Mouse (Mus musculus) gastrocnemius, adult 2 months (tissue): ENCODE results near the gene Thoc5. TPM values are rescaled to one million over a fixed set of nuclear protein-coding genes. Genes with fewer than 3 reads are reported as not detected.

Source experiments
- DNase-seq: peaks from one replicate; pipeline ENCODE4 v3.0.0; 2022
- H3K27ac ChIP-seq: fragments of 200-600 bp; 2 replicates; pipeline ENCODE4 v1.8.1; 2022; ENCODE audit warnings: mild to moderate bottlenecking
- H3K4me3 ChIP-seq: fragments of 200-600 bp; 2 replicates; pipeline ENCODE4 v1.8.1; 2022; ENCODE audit warnings: mild to moderate bottlenecking, moderate library complexity
- CTCF ChIP-seq: fragments of 200-600 bp; IDR thresholded peaks from 2 replicates; pipeline ENCODE4 v1.8.1; 2022; ENCODE audit warnings: antibody characterized with exemption, mild to moderate bottlenecking, moderate library complexity
- intact Hi-C: fragments of 180-260 bp; cut with DNase I; formaldehyde crosslinking; loops from one replicate; pipeline ENCODE4 v1.15.1; 2025
- total RNA-seq, 2 experiments: library from RNA; stranded (reverse); gene quantifications; 2 replicates each; pipeline ENCODE4 v1.2.3; 2021

Gene Thoc5
- total RNA-seq, 2 experiments from 2014 or later, result 15.5 to 16.7 TPM

DNA sequence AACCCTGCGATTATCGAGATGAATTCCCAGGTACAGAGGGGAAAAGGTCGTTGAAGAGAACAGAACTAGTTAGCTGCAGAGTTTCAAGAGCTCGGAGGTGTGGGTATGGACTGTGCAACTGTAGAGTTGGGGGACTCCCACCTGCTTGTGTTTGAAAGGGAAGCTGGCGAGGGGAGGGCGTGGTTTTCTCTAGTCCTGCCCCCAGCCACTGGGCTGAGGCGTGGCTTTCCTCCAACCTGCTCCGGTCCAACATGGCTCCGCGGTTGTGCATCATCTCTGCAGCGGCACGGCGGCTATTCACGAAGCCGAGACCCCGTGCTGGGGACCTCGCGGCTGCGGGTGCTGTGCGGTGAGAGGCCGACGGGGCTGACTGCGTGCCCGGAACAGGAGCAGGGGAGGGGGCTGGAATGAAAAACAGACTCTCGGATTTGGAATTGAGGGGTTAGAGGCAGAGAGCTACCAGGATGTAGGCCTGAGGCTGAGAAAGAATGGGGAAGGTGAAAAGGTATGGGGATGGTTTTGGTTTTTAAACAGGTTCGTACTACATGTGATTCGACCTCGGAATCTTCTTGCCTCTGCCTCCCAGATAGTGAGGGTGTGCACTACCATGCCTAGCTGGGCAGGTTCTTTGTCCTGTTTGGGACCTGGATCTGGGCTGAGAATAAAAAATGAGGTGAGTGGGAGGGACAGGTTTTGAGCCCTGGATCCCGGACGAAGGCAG, 21.2 kb upstream of the Thoc5 start, which contains the start of gene Nipsnap1:
Gene Nipsnap1, plus strand, starts transcription at position 197 of the 721 bp plus-strand sequence.
- H3K4me3 ChIP-seq, result peak within 1 kb of the TSS; percentile 78
- peak; percentile 68 for DNase-seq
- intact Hi-C loops, result no loop called here
- no peak within 1 kb of the TSS for H3K27ac ChIP-seq
- no peak for TF ChIP-seq CTCF

DNA sequence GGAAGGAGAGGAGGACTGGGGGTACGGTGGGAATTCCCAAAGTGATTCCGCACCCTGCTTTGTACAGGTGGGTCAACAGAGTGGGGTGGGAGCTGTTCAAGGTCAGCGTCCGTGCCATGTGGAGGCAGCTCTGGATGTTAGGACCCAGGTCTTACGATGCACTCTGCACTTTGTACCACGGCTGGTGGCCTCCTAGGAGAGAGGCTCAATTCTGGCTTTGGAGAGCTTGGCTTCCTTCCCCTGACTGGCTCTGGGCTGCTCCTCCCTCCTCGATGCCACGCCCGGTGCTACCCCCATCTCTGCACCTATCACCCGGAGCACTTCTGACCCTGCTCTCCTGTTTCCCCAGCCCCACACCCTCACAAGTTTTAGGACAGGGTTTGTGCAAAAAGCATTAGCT, 20.6 kb upstream of the Thoc5 start:
- intact Hi-C loops, result no loop called here
- H3K27ac ChIP-seq, result no peak overlapping the region
- DNase-seq, result no peak
- H3K4me3 ChIP-seq, result peak overlapping the region; percentile 78
- TF ChIP-seq CTCF, result no peak

DNA sequence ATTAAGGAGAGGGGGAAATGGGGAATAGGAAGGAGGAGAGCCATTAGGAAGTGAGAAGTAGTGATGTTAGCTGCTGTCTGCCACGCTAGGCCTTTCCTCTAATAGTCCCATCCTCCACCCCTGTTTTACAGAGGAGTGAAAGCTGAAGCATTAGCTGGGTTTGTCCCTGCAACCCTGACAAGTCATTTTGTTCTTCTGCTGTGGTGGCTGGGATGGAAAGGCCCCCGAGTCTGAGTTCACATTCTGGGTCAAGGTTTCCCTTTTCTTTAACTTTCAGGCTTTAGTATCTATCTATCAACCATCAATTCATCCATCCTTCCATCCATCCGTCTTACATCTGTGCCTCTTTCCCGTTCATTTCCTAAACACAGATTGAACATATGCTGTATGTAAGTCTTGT, 14.0 kb upstream of the Thoc5 start:
- no peak overlapping the region for H3K27ac ChIP-seq
- intact Hi-C loops, result no loop called here
- no peak for TF ChIP-seq CTCF

DNA sequence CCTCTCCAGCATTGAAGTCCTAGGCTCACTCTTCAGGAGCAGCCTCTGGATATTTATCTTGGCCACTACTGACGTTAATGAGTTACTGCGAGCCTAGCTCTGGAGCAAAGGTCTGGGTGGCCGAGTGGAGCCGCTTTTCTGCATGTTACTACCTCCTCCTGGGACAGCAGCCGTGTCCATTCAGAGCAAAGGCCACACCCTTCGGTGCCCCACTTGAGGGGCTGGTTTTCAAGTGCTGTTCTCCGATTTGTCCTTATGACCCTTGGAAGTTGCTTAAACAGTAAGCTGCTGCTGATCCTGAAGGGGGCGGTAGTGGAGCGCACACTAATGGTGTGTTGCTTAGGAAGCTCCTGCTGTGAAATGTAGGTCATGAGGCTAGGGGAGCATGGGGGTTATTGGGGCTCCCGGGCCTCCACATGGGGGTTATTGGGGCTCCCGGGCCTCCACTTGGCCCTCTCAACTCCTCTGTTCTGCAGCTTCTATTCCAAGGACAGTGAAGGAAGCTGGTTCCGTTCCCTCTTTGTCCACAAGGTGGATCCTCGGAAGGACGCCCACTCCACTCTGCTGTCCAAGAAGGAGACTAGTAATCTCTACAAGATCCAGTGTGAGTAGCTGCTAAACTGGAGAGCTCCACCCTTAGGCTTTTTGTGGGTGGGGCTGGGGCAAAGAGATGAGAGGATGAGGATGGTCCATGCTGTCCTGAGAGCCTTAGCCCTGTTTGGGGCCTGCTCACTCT, 12.1 kb upstream of the Thoc5 start:
- Histone ChIP-seq H3K4me3 (no peak overlapping the region), H3K27ac (no peak overlapping the region)
- peak; percentile 37 for TF ChIP-seq CTCF
- DNase-seq, result peak; percentile 31
- intact Hi-C loops, result no loop called here

More for the DNA sequence above, 14.0 kb upstream of the Thoc5 start:
- H3K4me3 ChIP-seq, result no peak overlapping the region
- DNase-seq, result no peak

DNA sequence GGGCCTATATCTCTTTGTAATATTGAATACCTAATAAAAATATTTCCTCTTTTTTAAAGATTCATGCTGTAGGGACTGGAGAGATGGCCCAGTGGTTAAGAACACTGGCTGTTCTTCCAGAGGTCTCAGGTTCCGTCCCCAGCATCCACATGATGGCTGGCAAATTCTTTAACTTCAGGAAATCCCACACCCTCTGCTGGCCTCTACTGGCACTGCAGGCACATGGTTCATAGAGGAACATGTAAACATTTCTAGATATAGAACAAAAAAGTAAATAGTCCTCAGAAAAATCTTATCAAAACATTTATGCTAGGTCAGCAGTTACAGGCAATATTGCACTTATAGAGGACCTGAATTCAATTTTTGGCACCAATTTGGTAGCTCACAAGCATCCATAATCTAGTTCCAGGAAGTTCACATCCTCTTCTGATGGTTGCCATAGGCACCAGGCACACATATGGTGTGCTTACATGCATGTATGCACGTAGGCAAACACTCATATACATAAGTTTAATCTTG, 9.7 kb upstream of the Thoc5 start:
- Histone ChIP-seq H3K27ac (no peak overlapping the region), H3K4me3 (no peak overlapping the region)
- intact Hi-C loops, result no loop called here
- peak; percentile 70 for TF ChIP-seq CTCF
- peak; percentile 45 for DNase-seq

DNA sequence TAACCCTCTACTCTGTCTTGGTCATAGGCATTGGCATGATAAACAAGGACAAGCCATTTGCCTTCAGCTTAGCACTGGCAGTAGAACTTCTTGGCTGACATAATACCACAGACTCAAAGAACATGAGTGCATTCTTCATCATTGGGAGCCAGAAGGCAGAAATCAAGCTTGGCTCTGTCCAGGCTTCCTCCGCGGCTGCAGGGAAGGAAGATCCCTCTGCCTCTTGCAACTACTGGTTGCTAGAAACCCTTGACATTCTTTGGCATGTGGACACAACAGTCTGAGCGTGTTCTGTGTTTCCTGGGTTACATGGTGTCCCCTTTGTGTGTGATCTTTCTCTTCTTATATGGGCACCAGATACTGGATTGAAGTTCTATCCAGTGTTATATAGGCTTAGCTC, 8.1 kb upstream of the Thoc5 start:
- Histone ChIP-seq H3K4me3 (no peak overlapping the region), H3K27ac (no peak overlapping the region)
- no peak for DNase-seq
- TF ChIP-seq CTCF, result no peak
- intact Hi-C loops, result no loop called here

DNA sequence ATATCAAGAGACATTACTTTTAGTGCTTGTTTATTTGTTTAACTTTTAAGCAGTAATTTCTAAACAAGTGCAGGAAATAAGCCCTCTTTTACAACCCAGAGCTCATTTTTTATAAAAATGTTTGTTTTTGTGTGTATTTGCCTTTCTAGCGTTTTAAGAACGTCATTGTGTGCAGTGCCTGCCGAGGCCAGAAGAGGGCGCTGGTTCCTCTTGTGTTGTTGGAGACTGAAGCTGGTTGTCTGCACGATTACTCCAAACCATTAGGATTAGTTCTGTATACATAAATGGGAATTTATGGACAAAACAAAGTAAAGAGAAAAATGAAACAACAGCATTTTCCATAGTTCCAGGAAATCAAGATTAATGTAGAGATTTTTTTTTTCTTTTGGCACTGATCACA, 5.3 kb downstream of the Thoc5 start:
- no peak for DNase-seq
- Histone ChIP-seq H3K4me3 (no peak overlapping the region), H3K27ac (no peak overlapping the region)
- intact Hi-C loops, result no loop called here
- TF ChIP-seq CTCF, result peak; percentile 56

DNA sequence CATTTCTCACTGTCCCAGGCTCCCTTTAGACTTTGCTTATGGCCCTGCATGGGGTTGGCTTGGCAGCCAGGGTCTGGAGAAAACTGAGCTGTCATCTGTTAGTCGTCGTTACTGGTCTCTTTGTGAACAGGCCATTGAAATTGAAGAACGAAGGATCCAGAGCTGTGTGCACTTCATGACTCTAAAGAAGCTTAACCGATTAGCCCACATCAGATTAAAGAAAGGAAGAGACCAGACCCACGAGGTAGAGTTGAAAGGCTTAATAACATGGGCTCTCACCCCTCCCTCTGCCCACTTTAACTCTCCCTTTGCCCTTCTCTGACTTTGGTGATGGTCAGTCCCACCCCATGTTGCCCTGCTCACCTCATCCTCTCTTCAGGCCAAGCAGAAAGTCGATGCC, 6.8 kb downstream of the Thoc5 start:
- DNase-seq, result no peak
- no peak for TF ChIP-seq CTCF
- H3K4me3 ChIP-seq, result no peak overlapping the region
- no peak overlapping the region for H3K27ac ChIP-seq
- intact Hi-C loops, result no loop called here

DNA sequence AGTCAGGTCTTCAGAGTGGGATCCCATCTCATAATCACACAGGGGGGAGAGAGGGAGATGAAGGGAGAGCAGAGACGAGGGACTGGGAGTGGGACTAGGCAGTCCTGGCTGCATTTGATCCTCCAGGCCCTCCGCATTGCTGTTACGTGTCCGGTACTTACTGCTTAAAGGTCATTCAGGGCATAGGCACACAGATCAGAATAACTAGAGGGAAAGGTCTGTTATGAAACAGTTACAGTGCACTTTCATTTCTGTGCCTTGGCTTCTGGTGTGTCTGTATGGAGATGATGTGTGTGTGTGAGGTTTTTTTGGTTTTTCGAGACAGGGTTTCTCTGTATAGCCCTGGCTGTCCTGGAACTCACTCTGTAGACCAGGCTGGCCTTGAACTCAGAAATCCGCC, 11.1 kb downstream of the Thoc5 start:
- no peak for DNase-seq
- no peak overlapping the region for H3K4me3 ChIP-seq
- intact Hi-C loops, result no loop called here
- TF ChIP-seq CTCF, result no peak
- no peak overlapping the region for H3K27ac ChIP-seq

DNA sequence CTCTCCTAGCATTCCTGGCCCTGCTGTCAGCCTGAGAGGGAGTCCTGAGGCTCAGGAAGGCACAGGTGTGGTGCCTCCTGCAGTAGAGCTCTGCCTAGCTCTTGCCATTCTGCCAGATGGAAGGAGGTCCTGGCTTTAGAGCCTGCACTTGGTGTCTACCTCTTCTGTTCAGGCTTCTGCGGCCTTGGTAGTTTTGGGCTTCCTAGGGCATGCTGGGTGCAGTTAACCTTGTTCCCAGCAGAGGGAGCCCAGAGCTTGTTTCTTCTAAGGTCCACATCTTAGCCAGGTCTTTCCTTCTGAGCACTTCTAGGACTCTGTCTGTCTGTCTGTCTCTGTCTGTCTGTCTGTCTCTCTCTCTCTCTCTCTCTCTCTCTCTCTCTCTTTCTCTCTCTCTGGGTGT, 20.9 kb downstream of the Thoc5 start:
- intact Hi-C loops, result loop anchor here (1.0 kb wide), 1 partner anchor 59 kb away; no protein-coding TSS in a partner anchor
- TF ChIP-seq CTCF, result peak; percentile 78
- no peak overlapping the region for H3K4me3 ChIP-seq
- no peak overlapping the region for H3K27ac ChIP-seq
- DNase-seq, result peak; percentile 55

DNA sequence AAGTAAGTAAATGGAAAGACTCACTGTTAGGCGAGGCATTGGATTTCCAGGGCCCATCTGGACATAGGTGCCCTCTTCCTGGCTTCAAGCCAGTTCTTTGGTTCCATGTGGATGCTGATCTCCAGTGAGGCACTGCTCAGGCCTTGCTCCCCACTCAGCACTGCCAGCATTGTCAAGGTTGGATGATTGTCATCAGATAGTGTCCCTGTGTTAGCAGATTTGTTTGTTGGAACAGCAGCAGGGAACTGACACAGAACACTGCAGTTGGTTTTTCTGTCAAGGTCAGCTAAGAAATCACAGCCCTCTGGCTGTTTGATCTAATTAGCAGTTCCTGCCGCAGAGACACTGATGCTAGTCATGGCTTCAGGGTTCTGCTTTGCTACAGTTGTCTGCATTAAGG, 26.2 kb downstream of the Thoc5 start:
- intact Hi-C loops, result no loop called here
- no peak for DNase-seq
- no peak overlapping the region for H3K27ac ChIP-seq
- no peak overlapping the region for H3K4me3 ChIP-seq
- TF ChIP-seq CTCF, result no peak

DNA sequence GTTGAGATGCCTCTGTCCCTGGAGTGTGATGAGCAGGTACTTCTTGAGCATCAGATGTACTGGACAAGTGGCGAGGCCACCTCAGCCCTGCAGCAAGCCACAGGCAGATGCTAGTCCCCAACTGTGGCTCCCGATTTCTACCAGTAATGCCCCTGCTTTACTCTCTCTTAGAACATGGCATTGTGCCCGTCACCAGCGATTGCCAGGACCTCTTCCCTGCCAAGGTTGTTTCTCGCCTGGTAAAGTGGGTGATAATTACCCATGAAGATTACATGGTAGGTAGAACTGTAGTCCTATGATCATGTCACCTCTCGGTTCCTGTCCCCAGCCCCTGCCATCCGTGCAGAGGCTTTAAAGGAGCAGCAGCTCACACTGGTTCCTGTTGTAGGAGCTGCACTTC, 26.6 kb downstream of the Thoc5 start:
- H3K4me3 ChIP-seq, result no peak overlapping the region
- H3K27ac ChIP-seq, result no peak overlapping the region
- no peak for DNase-seq
- intact Hi-C loops, result no loop called here
- no peak for TF ChIP-seq CTCF

DNA sequence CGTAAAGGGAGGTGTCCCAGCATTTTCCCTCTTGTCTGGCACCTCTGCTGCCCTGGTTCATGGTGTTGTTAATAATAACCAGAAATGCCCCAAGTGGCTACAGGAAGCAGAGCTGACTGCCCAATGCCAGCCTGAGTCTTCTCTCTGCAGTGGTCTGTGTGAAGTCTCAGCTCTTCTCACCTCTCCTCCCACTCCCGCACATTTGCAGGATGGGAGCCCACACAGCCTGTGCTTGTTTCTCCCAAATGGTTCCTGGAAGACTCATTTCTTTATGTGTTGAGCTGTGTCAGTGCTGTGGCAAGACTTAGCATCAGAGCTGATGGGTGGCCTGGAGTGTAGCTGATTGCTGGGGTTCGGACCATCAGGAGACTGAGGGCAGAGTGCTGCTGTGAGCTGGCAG, 32.1 kb downstream of the Thoc5 start:
- TF ChIP-seq CTCF, result no peak
- no peak for DNase-seq
- Histone ChIP-seq H3K4me3 (no peak overlapping the region), H3K27ac (no peak overlapping the region)
- intact Hi-C loops, result no loop called here
